Mouse (Mus musculus): ENCODE data around the gene Pfdn6. TPM values are rescaled to one million over a fixed set of nuclear protein-coding genes. Genes with fewer than 3 reads are reported as not detected.
A peak's percentile ranks its signal among the peaks of the same experiment; 100 is the strongest.

Gene Pfdn6
- total RNA-seq, 2 experiments from 2014 or later, result 192 to 235 TPM

- ATAC-seq (replicated peaks; ENCODE audit: low FRiP score, low TSS enrichment, poor library complexity, severe bottlenecking), result no peak
Measured at GRCm38 (mm10) chr17:33936993-33937392, 3.1 kb downstream of the Pfdn6 start.

GRCm38 (mm10) chr17:33935422-33936055, 4.6 kb downstream of the Pfdn6 start:
- ATAC-seq (replicated peaks; ENCODE audit: low FRiP score, low TSS enrichment, poor library complexity, severe bottlenecking), result no peak

- ATAC-seq (replicated peaks; ENCODE audit: low FRiP score, low TSS enrichment, poor library complexity, severe bottlenecking), result no peak
Measured at GRCm38 (mm10) chr17:33932970-33933369, 7.2 kb downstream of the Pfdn6 start.

DNA sequence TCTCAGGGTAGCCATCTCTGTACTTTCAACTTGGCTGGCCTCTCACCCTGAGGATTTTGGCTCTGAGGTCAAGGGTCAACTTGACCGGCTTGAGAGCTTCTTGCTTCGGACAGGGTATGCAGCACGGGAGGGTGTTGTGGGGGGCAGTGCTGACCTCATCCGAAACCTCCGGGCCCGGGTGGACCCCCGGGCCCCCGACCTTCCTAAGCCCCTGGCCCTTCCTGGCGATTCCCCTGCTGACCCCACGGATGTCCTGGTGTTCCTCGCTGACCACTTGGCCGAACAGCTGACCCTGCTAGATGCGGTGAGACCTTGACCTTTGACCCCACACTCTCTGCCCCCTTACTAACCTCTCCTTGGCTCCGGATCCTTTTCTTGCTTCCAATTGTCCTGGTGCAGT, 7.7 kb downstream of the Pfdn6 start:
- no peak for ATAC-seq (replicated peaks; ENCODE audit: low FRiP score, low TSS enrichment, poor library complexity, severe bottlenecking)

DNA sequence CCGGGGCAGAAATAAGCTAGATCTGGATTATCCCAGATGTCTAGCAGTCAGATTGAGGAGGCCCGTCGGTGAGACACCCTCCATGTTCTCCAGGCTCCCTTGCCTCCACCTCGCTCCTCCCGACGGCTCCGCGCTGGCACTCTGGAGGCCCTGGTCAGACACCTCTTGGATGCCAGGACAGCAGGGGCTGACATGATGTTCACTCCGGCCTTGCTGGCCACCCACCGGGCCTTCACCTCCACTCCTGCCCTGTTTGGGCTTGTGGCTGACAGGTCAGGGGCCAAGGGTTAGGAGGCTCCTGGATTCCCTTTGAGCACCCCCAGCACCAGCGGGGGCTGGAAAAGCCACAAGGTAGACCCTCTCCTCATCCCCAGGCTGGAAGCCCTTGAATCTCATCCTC, 8.2 kb downstream of the Pfdn6 start:
- no peak for ATAC-seq (replicated peaks; ENCODE audit: low FRiP score, low TSS enrichment, poor library complexity, severe bottlenecking)

GRCm38 (mm10) chr17:33931159-33931866, 8.8 kb downstream of the Pfdn6 start:
- no peak for ATAC-seq (replicated peaks; ENCODE audit: low FRiP score, low TSS enrichment, poor library complexity, severe bottlenecking)

GRCm38 (mm10) chr17:33930280-33931158, 9.6 kb downstream of the Pfdn6 start:
- peak; percentile 31; the same call in 1 of the 2 replicates for ATAC-seq (replicated peaks; ENCODE audit: low FRiP score, low TSS enrichment, poor library complexity, severe bottlenecking)

GRCm38 (mm10) chr17:33929371-33930279, 10.5 kb downstream of the Pfdn6 start, which contains the start of gene Rgl2:
Gene Rgl2, plus strand, starts transcription at chr17:33929543.
- ATAC-seq (replicated peaks; ENCODE audit: low FRiP score, low TSS enrichment, poor library complexity, severe bottlenecking), result peak; percentile 66

DNA sequence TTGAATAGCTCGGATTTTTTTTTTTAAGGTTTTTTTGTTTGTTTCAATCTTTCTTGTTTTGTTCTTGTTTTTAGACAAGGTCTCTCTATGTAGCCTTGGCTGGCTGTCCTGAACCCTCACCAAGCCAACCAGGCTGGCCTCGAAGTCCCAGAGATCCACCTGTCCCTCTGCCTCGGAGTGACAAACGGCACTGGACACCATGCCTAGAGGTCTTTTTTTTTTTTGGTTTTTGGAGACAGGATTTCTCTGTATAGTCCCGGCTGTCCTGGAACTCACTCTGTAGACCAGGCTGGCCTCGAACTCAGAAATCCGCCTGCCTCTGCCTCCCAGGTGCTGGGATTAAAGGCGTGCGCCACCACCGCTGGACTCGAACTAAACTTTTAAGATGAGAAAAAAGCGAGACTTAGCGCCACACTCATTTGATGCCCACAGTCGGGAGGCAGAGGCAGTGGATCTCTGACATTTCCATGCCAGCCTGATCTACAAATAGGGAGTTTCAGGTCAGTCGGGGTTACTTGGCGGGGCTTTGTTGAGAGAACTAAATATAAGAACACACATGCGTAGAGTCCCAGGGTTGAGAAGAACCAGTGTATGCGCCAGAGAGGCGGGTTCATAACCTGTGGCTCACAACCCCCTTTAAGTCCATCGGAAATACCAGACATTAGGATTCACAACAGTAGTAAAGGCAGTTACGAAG, 11.7 kb downstream of the Pfdn6 start:
- no peak for ATAC-seq (replicated peaks; ENCODE audit: low FRiP score, low TSS enrichment, poor library complexity, severe bottlenecking)

- no peak for ATAC-seq (replicated peaks; ENCODE audit: low FRiP score, low TSS enrichment, poor library complexity, severe bottlenecking)
Measured at GRCm38 (mm10) chr17:33926207-33926932, 13.8 kb downstream of the Pfdn6 start.

- no peak for ATAC-seq (replicated peaks; ENCODE audit: low FRiP score, low TSS enrichment, poor library complexity, severe bottlenecking)
Measured at GRCm38 (mm10) chr17:33925406-33926116, 14.6 kb downstream of the Pfdn6 start.

GRCm38 (mm10) chr17:33924577-33925283, 15.4 kb downstream of the Pfdn6 start:
- peak; percentile 43 for ATAC-seq (replicated peaks; ENCODE audit: low FRiP score, low TSS enrichment, poor library complexity, severe bottlenecking)

DNA sequence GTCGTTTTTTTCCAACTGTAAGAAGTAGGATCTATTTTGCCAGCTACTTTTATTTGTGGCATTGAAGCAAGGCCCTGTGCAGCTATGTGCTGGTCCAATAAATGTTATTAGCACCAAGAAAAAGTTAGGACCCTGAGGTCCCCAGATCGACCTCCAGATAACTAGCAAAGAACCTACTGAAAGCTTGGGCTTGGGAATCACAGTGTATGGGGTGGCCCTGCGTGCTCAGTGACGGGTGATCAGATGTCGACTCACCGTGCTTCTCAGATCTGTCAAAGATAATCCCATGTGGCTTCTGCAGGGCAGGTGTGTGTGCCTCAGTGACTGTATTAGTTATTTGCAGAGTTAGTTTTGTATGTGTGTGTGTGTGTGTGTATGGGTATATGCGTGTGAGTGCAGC, 18.8 kb downstream of the Pfdn6 start:
- no peak for ATAC-seq (replicated peaks; ENCODE audit: low FRiP score, low TSS enrichment, poor library complexity, severe bottlenecking)

DNA sequence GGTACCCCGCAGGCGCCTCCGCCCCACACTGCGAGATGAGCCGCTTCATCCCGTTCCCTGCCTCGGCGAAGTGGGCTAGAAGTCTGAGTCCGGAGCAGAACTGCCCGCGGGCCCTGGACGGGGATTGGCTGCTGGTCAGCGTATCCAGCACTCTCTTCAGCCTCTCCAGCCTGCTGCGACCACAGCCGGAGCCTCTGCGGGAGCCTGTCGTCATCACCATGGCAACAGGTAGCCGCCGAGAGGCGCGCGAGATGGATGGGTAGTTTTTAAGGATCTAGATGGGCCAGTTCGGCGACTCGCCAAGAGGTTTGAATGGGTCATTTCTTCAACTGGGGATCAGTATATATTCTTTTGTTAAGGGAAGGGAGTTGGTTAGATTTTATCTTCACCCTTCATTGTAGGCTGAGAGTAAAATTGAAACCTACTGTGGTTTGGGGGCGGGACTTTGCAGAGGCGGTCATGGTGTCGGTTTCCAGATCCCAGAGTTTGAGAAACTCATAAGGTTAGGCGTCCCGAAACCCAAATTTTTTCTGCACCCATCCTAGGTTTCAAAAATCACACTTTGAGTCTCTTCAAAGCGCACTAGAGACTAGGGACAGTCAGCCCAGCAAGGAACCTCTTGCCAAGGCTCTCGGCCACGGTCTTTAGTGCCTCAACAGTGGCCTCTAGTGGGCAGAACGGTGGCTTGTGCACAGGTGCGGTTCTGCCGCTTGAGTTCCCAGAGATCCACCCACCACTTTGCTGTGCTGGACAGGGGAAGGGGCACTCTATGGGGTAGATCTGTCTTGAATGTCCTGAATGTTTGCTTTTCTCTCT, 19.7 kb downstream of the Pfdn6 start:
- ATAC-seq (replicated peaks; ENCODE audit: low FRiP score, low TSS enrichment, poor library complexity, severe bottlenecking), result 0 out of 2 replicates have a peak, but pooled peaks have one; percentile 14

DNA sequence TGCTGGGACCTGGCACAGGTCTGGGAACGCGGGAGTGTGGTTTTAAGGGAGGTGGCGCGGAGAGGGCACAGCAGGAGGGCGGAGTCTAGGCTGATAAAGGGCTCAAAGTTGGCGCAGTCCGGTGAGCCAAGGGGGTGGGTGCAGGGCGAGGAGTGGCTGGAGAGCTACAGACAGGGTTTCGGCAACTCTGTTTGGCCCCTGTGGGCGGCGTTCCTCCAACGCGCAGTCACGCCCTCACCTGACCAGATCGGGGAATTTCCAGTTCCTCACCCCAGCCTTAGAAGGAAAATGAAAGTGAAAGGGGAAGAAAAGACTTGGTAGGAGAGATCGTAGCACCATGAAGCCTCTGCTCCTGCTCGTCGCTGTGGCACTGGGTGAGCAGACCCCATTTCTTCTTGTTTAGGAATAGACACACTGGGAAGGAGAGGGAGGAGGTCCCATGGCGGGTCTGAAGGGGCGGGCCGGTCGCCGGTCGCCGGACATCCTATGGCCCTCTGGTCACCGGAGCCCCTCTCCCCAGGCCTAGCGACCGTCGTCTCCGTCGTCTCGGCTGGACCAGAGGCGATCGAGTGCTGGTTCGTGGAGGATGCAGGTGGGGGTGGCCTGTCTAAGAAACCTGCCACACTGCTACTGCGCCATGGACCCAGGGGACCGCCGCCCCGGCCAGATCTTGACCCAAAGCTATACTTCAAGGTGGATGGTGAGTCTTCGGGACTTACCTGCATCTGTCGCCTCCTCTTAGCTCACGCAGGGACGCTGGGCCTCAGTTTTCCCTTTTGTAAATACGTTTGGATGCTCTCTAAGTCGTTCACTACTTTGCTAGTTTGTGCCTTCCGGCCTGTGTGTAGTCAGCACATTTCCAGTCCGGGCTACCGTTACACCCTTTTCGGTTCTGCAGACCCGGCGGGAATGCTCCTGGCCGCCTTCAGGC, 20.5 kb downstream of the Pfdn6 start:
- peak; percentile 72 for ATAC-seq (replicated peaks; ENCODE audit: low FRiP score, low TSS enrichment, poor library complexity, severe bottlenecking)

All from megakaryocyte-erythroid progenitor cell, adult 5-6 weeks (primary cell).